Mouse (Mus musculus) heart, embryonic 12.5 days (tissue): Measurements from ENCODE around the gene Hsdl1. TPM values are rescaled to one million over a fixed set of nuclear protein-coding genes. Genes with fewer than 3 reads are reported as not detected.

Experiments
- ATAC-seq: fragments of 200-750 bp; cut with Nextera tagmentation; 2 replicates; pipeline ENCODE4 v1.8.0; 2017; ENCODE audit warnings: moderate TSS enrichment, moderate library complexity; ENCODE audit not compliant: insufficient number of reproducible peaks, low FRiP score
- H3K27ac ChIP-seq: fragments of 300-500 bp; sonication (generic); 2 replicates; pipeline ENCODE4 v1.5.1; 2016; ENCODE audit warnings: mild to moderate bottlenecking, moderate library complexity; ENCODE audit not compliant: poor library complexity, severe bottlenecking
- H3K27me3 ChIP-seq: fragments of 300-500 bp; sonication (generic); replicated peaks from 2 replicates; pipeline ENCODE4 v1.6.1; 2016; ENCODE audit warnings: mild to moderate bottlenecking, moderate library complexity
- H3K36me3 ChIP-seq: fragments of 300-500 bp; sonication (generic); 2 replicates; pipeline ENCODE4 v1.6.1; 2016; ENCODE audit warnings: mild to moderate bottlenecking, moderate library complexity
- H3K4me1 ChIP-seq: fragments of 300-500 bp; sonication (generic); replicated peaks from 2 replicates; pipeline ENCODE4 v1.6.1; 2016; ENCODE audit warnings: mild to moderate bottlenecking
- H3K4me2 ChIP-seq: fragments of 300-500 bp; sonication (generic); 2 replicates; pipeline ENCODE4 v1.6.1; 2016; ENCODE audit warnings: mild to moderate bottlenecking, moderate library complexity
- H3K4me3 ChIP-seq: fragments of 300-500 bp; sonication (generic); 2 replicates; pipeline ENCODE4 v1.5.1; 2016; ENCODE audit warnings: mild to moderate bottlenecking
- H3K9ac ChIP-seq: fragments of 300-500 bp; sonication (generic); 2 replicates; pipeline ENCODE4 v1.6.1; 2016; ENCODE audit warnings: mild to moderate bottlenecking, moderate library complexity
- H3K9me3 ChIP-seq: fragments of 300-500 bp; sonication (generic); replicated peaks from 2 replicates; pipeline ENCODE4 v1.6.1; 2016; ENCODE audit warnings: mild to moderate bottlenecking, moderate library complexity
- WGBS: fragments of 180-500 bp; shearing (Covaris S2); methylation state at CpG from one replicate; pipeline ENCODE4 v1.1.7; 2016; 5-methylcytosine and 5-hydroxymethylcytosine counted together
- polyA plus RNA-seq: library from polyadenylated mRNA; unstranded; fragments of >200 nt; fragmentation: Nextera tagmentation; extraction: Ambion mirVana; gene quantifications from 2 replicates; pipeline ENCODE4 v1.2.1, GENCODE M21; 2016

Gene Hsdl1
- polyA plus RNA-seq, 1 experiment from 2014 or later, result 41.9 TPM

- WGBS, result 43% methylated on average over 5 of the region's 5 CpGs
- Histone ChIP-seq H3K4me3 (no peak overlapping the region), H3K4me1 (peaks cover 49% of the 10 kb centered on the region), H3K9me3 (no peaks in the 10 kb centered on the region), H3K9ac (no peak overlapping the region), H3K36me3 (no peaks in the 10 kb centered on the region), H3K4me2 (no peak overlapping the region; the same call in 1 of the 2 replicates), H3K27ac (peak overlapping the region; percentile 28), H3K27me3 (peaks cover 21% of the 10 kb centered on the region)
- ATAC-seq, result peak; percentile 84
Measured at GRCm38 (mm10) chr8:119580441-119581161, 5.6 kb upstream of the Hsdl1 start.

- whole genome bisulfite sequencing, result 46% methylated on average over 13 of the region's 13 CpGs
- ATAC-seq, result no peak
- Histone ChIP-seq H3K4me3 (no peak overlapping the region), H3K27me3 (peaks cover 21% of the 10 kb centered on the region), H3K4me1 (peaks cover 40% of the 10 kb centered on the region), H3K9me3 (no peaks in the 10 kb centered on the region), H3K4me2 (no peak overlapping the region), H3K36me3 (no peaks in the 10 kb centered on the region), H3K27ac (no peak overlapping the region), H3K9ac (no peak overlapping the region)
Measured at GRCm38 (mm10) chr8:119579096-119579495, 4.1 kb upstream of the Hsdl1 start.

- H3K4me2 ChIP-seq, result peak overlapping the region; percentile 98
- H3K9ac ChIP-seq, result peak overlapping the region; percentile 82; the same call in 1 of the 2 replicates
- 3% methylated on average over 16 of the region's 16 CpGs for WGBS
- no peaks in the 10 kb centered on the region for H3K36me3 ChIP-seq
- H3K4me3 ChIP-seq, result peak overlapping the region; percentile 82
- H3K27me3 ChIP-seq, result peaks cover 21% of the 10 kb centered on the region
- no peak overlapping the region for H3K27ac ChIP-seq
- peaks cover 25% of the 10 kb centered on the region for H3K4me1 ChIP-seq
- H3K9me3 ChIP-seq, result no peaks in the 10 kb centered on the region
- ATAC-seq, result no peak
Measured at GRCm38 (mm10) chr8:119575366-119575726, 363 bp upstream of the Hsdl1 start.

GRCm38 (mm10) chr8:119572411-119572810 lies 2.6 kb downstream of the Hsdl1 start:
- no peak overlapping the region for H3K27ac ChIP-seq
- H3K36me3 ChIP-seq, result peaks cover 4% of the 10 kb centered on the region; the same call in 1 of the 2 replicates
- ATAC-seq, result no peak
- H3K9ac ChIP-seq, result no peak overlapping the region
- peaks cover 9% of the 10 kb centered on the region for H3K4me1 ChIP-seq
- H3K4me3 ChIP-seq, result no peak overlapping the region
- WGBS, result 83% methylated on average over 4 of the region's 4 CpGs
- H3K9me3 ChIP-seq, result no peaks in the 10 kb centered on the region
- no peak overlapping the region for H3K4me2 ChIP-seq
- peaks cover 15% of the 10 kb centered on the region for H3K27me3 ChIP-seq

GRCm38 (mm10) chr8:119571135-119571534 lies 3.8 kb downstream of the Hsdl1 start:
- Histone ChIP-seq H3K4me3 (no peak overlapping the region), H3K36me3 (peaks cover 11% of the 10 kb centered on the region), H3K9me3 (no peaks in the 10 kb centered on the region), H3K9ac (no peak overlapping the region), H3K27me3 (peaks cover 4% of the 10 kb centered on the region), H3K27ac (no peak overlapping the region), H3K4me1 (peaks cover 9% of the 10 kb centered on the region), H3K4me2 (no peak overlapping the region)
- 83% methylated on average over 6 of the region's 6 CpGs for WGBS
- no peak for ATAC-seq

GRCm38 (mm10) chr8:119569881-119570280 lies 5.1 kb downstream of the Hsdl1 start:
- Histone ChIP-seq H3K4me1 (peaks cover 9% of the 10 kb centered on the region), H3K9me3 (no peaks in the 10 kb centered on the region), H3K27ac (no peak overlapping the region), H3K4me3 (no peak overlapping the region), H3K9ac (peak overlapping the region; percentile 32; the same call in 1 of the 2 replicates), H3K4me2 (no peak overlapping the region), H3K27me3 (no peaks in the 10 kb centered on the region; the same call in 1 of the 2 replicates), H3K36me3 (peaks cover 24% of the 10 kb centered on the region)
- ATAC-seq, result no peak
- 43% methylated on average over 4 of the region's 4 CpGs for WGBS

GRCm38 (mm10) chr8:119568951-119569350 lies 6.0 kb downstream of the Hsdl1 start:
- no peak overlapping the region for H3K9ac ChIP-seq
- H3K9me3 ChIP-seq, result no peaks in the 10 kb centered on the region
- H3K27ac ChIP-seq, result no peak overlapping the region
- WGBS, result 64% methylated on average over 7 of the region's 7 CpGs
- H3K4me1 ChIP-seq, result peaks cover 6% of the 10 kb centered on the region
- H3K36me3 ChIP-seq, result peaks cover 32% of the 10 kb centered on the region
- no peak overlapping the region for H3K4me2 ChIP-seq
- ATAC-seq, result no peak
- H3K4me3 ChIP-seq, result no peak overlapping the region
- H3K27me3 ChIP-seq, result no peaks in the 10 kb centered on the region; the same call in 1 of the 2 replicates

GRCm38 (mm10) chr8:119568251-119568650 lies 6.7 kb downstream of the Hsdl1 start:
- H3K27me3 ChIP-seq, result no peaks in the 10 kb centered on the region; the same call in 1 of the 2 replicates
- H3K4me1 ChIP-seq, result peaks cover 2% of the 10 kb centered on the region; the same call in 1 of the 2 replicates
- no peak overlapping the region for H3K27ac ChIP-seq
- no peak overlapping the region for H3K4me3 ChIP-seq
- no peak for ATAC-seq
- no peak overlapping the region for H3K9ac ChIP-seq
- H3K4me2 ChIP-seq, result no peak overlapping the region
- H3K36me3 ChIP-seq, result peaks cover 38% of the 10 kb centered on the region
- H3K9me3 ChIP-seq, result no peaks in the 10 kb centered on the region
- 86% methylated on average over 9 of the region's 9 CpGs for WGBS

GRCm38 (mm10) chr8:119566367-119566766 lies 8.6 kb downstream of the Hsdl1 start:
- H3K4me3 ChIP-seq, result no peak overlapping the region
- H3K4me2 ChIP-seq, result no peak overlapping the region
- WGBS, result 61% methylated on average over 11 of the region's 11 CpGs
- no peak for ATAC-seq
- H3K9me3 ChIP-seq, result no peaks in the 10 kb centered on the region
- H3K36me3 ChIP-seq, result peaks cover 54% of the 10 kb centered on the region
- H3K27me3 ChIP-seq, result no peaks in the 10 kb centered on the region
- no peak overlapping the region for H3K9ac ChIP-seq
- peaks cover 2% of the 10 kb centered on the region; the same call in 1 of the 2 replicates for H3K4me1 ChIP-seq
- H3K27ac ChIP-seq, result no peak overlapping the region

- H3K4me3 ChIP-seq, result no peak overlapping the region
- WGBS, result 90% methylated on average over 14 of the region's 14 CpGs
- H3K36me3 ChIP-seq, result peaks cover 58% of the 10 kb centered on the region
- no peaks in the 10 kb centered on the region for H3K4me1 ChIP-seq
- H3K4me2 ChIP-seq, result no peak overlapping the region
- ATAC-seq, result no peak
- H3K9me3 ChIP-seq, result no peaks in the 10 kb centered on the region
- no peak overlapping the region for H3K27ac ChIP-seq
- no peaks in the 10 kb centered on the region for H3K27me3 ChIP-seq
- no peak overlapping the region for H3K9ac ChIP-seq
Measured at GRCm38 (mm10) chr8:119563849-119564251, 11.1 kb downstream of the Hsdl1 start.

GRCm38 (mm10) chr8:119559402-119559720 lies 15.6 kb downstream of the Hsdl1 start:
- 88% methylated on average over 6 of the region's 6 CpGs for WGBS
- Histone ChIP-seq H3K9ac (peak overlapping the region; percentile 64; the same call in 1 of the 2 replicates), H3K4me1 (peaks cover 19% of the 10 kb centered on the region), H3K36me3 (peaks cover 30% of the 10 kb centered on the region), H3K27me3 (no peaks in the 10 kb centered on the region), H3K4me3 (peak overlapping the region; percentile 91; the same call in 1 of the 2 replicates), H3K9me3 (no peaks in the 10 kb centered on the region), H3K4me2 (peak overlapping the region; percentile 97), H3K27ac (no peak overlapping the region)
- ATAC-seq, result no peak
